Comparison of ENCODE assay signal across 16 mouse cellular contexts in the genomic region with DNA sequence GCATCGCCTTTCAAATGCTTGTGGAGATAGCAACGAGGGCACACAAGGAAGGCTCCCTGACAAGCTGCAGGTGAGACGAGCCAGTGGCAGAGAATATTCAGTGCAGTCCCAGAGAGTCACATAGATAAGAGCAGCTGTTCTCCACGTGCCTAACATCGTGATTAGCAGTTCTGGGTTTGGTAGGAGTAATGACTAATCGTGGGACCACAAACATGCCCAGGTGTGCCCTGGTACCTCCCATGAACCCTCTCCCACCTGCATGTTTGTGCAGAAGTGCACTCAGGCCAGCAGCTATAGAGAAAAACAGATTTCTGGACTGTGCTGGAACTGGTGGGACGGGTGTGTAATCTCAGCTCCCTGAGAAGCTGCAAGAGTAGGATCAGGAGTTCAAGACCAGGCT.
"Had no signal": no experiment of that assay in that cellular context is flagged by ENCODE, and none has a peak within 500 bp of the region (broad histone marks: within the 10 kb centered on the region; RNA-seq: fewer than 3 reads in every experiment).

No protein-coding gene starts in this region.

- H3K4me2 ChIP-seq: limb, embryonic 13.5 days; lung, embryonic 14.5 days; stomach, embryonic 15.5 days had no signal

- DNase-seq: kidney, adult 18-20 months; kidney, postnatal 10 days; kidney, postnatal 4 days; left cerebral cortex, postnatal 4 days; lung, embryonic 14.5 days; lung, postnatal 10 days; lung, postnatal 4 days; midbrain, embryonic 14.5 days; right cerebral cortex, postnatal 4 days; thymus, postnatal 4 days had no signal

- H3K4me3 ChIP-seq: layer of hippocampus, adult 2 months; limb, embryonic 13.5 days; midbrain, embryonic 10.5 days; myocyte; stomach, embryonic 15.5 days had no signal

- H3K4me1 ChIP-seq: limb, embryonic 13.5 days; midbrain, embryonic 10.5 days; stomach, embryonic 15.5 days had no signal

- H3K27me3 ChIP-seq: limb, embryonic 13.5 days; stomach, embryonic 15.5 days had no signal

- H3K9ac ChIP-seq: limb, embryonic 13.5 days; liver, embryonic 14.5 days; lung, embryonic 14.5 days; stomach, embryonic 15.5 days had no signal

- H3K27ac ChIP-seq: layer of hippocampus, adult 2 months; limb, embryonic 13.5 days; liver, embryonic 14.5 days; midbrain, embryonic 10.5 days; stomach, embryonic 15.5 days had no signal

- H3K9me3 ChIP-seq: limb, embryonic 13.5 days; midbrain, embryonic 10.5 days; stomach, embryonic 15.5 days had no signal

- H3K36me3 ChIP-seq: limb, embryonic 13.5 days; midbrain, embryonic 10.5 days; stomach, embryonic 15.5 days had no signal
